Mouse (Mus musculus) olfactory bulb, adult 2 months (tissue): ENCODE results near the gene Slco3a1. TPM values are rescaled to one million over a fixed set of nuclear protein-coding genes. Genes with fewer than 3 reads are reported as not detected.

Experiments
- H3K27ac ChIP-seq: fragments of 200-500 bp; 2 replicates; pipeline ENCODE4 v1.5.1; 2012; ENCODE audit warnings: low read depth, low read length; ENCODE audit not compliant: insufficient read depth
- H3K4me1 ChIP-seq: fragments of 200-500 bp; 2 replicates; pipeline ENCODE4 v1.6.1; 2012; ENCODE audit warnings: low read length; ENCODE audit not compliant: control insufficient read depth, insufficient read depth
- H3K4me3 ChIP-seq: fragments of 200-500 bp; 2 replicates; pipeline ENCODE4 v1.5.1; 2012; ENCODE audit warnings: mild to moderate bottlenecking, low read depth, low read length, moderate library complexity; ENCODE audit not compliant: insufficient read depth
- CTCF ChIP-seq: fragments of 200-500 bp; IDR thresholded peaks from 2 replicates; pipeline ENCODE4 v1.5.1; 2012; ENCODE audit warnings: low read depth, mild to moderate bottlenecking, low read length, moderate library complexity; ENCODE audit not compliant: insufficient read depth
- POLR2A ChIP-seq: fragments of 200-500 bp; IDR thresholded peaks from 2 replicates; pipeline ENCODE4 v1.6.1; 2012; ENCODE audit warnings: mild to moderate bottlenecking, low read depth, low read length, moderate library complexity; ENCODE audit not compliant: insufficient read depth
- WGBS: fragments of 180-500 bp; shearing (Covaris S2); methylation state at CpG from one replicate; pipeline ENCODE4 v1.1.7; 2018; 5-methylcytosine and 5-hydroxymethylcytosine counted together
- polyA plus RNA-seq: library from polyadenylated mRNA; stranded (reverse); fragments of >200 nt; gene quantifications from 2 replicates; pipeline ENCODE4 v1.2.4, GENCODE M21; 2012; ENCODE audit warnings: low replicate concordance; ENCODE audit not compliant: missing spikeins, insufficient read depth, insufficient read length

The Slco3a1 gene
- polyA plus RNA-seq, 1 experiment = not detected

DNA sequence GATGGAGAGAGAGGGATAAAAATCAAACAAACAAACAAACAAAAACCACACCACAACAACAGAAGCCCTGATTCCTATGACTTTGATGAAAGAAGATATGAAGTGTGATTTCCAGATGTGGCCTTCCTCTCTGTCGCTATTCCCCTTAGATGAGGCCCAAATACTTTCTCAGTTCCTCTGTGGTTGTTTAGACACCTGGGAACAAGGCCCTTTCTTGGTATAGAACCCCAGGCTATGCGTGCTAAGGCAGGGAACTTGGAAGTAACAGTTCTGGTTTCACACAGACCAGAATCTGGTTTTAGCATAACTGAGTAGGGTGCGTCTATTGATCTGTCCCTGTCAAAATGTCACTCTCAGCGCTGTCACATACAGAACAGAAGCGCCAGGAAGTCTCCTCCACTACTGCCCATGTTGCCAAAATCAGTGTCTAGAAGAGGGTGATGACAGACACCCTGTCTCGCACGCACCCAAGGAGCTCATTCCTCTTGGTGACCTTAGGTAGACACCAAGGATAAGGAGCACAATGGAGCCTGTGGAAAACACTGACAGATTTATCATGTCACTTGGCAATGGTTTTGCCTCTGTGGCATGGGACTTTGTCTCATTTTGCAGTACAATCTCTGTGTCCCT is 23.0 kb downstream of the Slco3a1 start:
- no peak overlapping the region for H3K4me3 ChIP-seq
- no peak for TF ChIP-seq POLR2A
- no peak for TF ChIP-seq CTCF
- 95% methylated on average over 7 of the region's 7 CpGs for WGBS
- H3K4me1 ChIP-seq = no peaks in the 10 kb centered on the region
- H3K27ac ChIP-seq = no peak overlapping the region

DNA sequence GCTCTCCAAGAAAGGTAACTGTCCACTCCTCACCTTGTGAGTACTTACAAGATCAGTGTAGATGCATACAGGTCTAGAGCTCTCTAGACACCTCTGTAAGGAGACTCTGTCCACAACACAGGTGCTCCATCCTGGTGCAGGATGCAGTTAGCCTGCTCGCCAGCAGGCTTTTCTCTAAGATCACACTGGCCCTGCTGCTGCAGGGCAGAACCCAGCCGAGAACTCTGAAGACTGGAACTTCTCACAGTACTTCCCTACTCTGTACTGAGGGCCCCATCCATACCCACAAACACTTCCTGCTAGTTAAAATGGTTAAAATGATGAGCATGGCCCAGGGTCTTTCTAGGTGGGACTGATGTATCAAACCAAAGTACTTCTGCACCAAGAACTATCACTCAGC is 24.7 kb downstream of the Slco3a1 start:
- TF ChIP-seq POLR2A (no peak), CTCF (no peak)
- Histone ChIP-seq H3K4me3 (no peak overlapping the region), H3K27ac (no peak overlapping the region), H3K4me1 (no peaks in the 10 kb centered on the region)
- 91% methylated on average over 2 of the region's 2 CpGs for WGBS

DNA sequence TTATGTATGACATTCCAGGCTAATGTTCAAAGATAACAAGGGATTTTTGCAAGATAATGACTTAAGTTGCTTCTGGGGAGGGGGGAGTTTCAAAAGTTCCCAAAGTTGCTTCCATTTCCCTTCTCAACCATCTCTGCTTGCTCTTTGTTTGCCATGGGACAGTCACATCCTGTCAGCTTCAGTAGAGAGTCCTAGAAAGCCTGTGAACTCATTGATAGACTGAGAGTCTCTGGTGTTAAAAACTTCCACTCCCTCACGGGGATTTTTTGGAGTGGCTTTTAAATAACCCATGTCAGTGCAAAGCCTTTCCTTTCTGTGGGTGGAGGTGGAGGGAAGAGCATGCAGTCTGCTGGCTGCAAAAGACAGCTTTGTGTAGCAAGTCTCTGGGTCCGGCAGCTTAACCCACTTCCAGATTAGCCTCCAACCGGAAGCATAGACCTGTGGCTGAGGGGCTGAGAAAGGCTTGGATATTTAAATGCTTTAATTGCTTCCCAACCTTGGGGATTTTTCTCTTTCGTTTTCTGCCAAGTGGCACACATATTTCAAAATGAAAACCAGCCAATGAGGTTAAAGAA is 25.3 kb downstream of the Slco3a1 start:
- TF ChIP-seq POLR2A (no peak), CTCF (no peak)
- 37% methylated on average over 4 of the region's 4 CpGs for WGBS
- H3K4me3 ChIP-seq = no peak overlapping the region

DNA sequence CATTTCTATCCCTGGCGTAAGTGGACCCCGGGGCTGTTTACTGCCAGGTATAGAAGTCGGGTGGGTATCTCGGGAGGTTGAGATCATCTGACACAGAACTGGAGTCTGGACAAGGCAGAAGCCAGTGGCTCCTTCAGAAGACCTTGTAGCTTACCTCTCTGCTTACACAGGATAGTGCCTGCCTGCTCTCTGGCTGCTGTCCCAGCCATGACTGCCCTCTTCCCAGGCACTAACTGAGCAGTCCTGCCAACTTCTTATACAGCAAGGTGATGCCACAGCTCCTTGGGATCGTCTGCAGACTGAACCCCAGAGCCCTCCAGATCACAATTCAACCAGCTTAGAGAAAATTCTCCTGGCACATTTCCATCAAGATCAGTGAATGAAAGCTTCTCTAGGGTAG is 26.4 kb downstream of the Slco3a1 start:
- Histone ChIP-seq H3K4me1 (no peaks in the 10 kb centered on the region), H3K4me3 (no peak overlapping the region), H3K27ac (no peak overlapping the region)
- WGBS = 87% methylated on average over 5 of the region's 5 CpGs
- no peak for TF ChIP-seq POLR2A
- no peak for TF ChIP-seq CTCF

More for the DNA sequence above, 25.3 kb downstream of the Slco3a1 start:
- H3K4me1 ChIP-seq = no peaks in the 10 kb centered on the region
- no peak overlapping the region for H3K27ac ChIP-seq

DNA sequence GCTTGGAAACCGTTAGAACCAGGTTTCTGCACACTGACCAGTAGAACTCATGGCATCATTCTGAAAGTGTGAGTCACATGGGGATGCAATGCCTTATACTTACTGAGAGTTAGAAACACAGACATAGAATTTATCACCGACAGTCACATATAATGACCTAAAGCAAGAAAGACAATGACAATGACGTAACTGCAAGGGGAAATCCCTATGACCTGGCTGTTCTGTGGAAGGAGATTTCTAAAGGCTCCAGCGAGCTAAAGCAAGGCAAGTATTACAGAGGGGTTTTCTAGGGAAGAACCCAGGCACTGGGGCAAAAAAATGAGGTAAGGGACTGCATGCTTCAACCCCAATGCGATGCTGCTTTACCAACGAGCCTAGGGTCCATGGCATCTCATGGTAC is 26.9 kb downstream of the Slco3a1 start:
- WGBS = 87% methylated on average over 6 of the region's 6 CpGs
- no peak overlapping the region for H3K27ac ChIP-seq
- no peaks in the 10 kb centered on the region for H3K4me1 ChIP-seq
- no peak for TF ChIP-seq POLR2A
- no peak for TF ChIP-seq CTCF
- no peak overlapping the region for H3K4me3 ChIP-seq

DNA sequence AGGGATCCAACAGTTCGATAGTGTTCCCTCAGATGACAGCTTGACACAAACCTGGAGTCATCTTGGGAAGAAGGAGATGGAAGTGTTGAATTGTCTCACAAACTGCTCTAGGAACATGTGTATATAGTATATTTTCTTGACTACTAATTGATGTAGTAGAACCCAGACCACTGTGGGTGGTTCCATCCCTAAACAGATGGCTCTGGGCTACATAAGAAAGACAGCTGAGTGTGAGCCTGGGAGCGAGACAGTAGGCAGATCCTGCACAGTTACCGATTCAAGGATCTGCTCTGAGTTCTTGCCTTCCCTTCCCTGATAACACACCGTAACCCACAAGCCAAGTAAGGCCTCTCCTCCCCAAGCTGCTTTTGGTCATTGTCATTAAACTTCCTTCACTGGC is 28.6 kb downstream of the Slco3a1 start:
- TF ChIP-seq CTCF (no peak), POLR2A (no peak)
- Histone ChIP-seq H3K27ac (no peak overlapping the region), H3K4me3 (no peak overlapping the region), H3K4me1 (no peaks in the 10 kb centered on the region)
- WGBS = 95% methylated on average over 4 of the region's 4 CpGs

DNA sequence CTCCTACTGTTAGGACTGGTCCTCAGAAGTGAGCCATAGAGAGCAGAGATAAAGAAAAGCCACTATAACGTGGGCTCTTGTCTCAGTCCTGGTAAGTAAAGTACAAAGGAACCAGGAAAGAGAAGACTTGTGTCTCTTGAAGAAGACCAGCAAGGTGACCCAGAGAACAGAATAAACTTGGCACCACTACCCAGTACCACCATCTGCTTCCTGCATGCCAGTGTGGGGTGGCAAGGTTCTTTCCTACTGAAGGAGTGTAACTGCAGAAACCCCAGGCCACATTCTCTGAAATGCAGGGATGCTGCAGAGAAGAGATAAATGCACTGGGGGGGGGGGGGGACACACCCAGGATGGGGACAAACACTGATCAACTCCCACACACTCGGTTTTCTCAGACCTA is 29.0 kb downstream of the Slco3a1 start:
- TF ChIP-seq CTCF (no peak), POLR2A (no peak)
- Histone ChIP-seq H3K27ac (no peak overlapping the region), H3K4me1 (no peaks in the 10 kb centered on the region), H3K4me3 (no peak overlapping the region)
- WGBS = 77% methylated on average over 2 of the region's 2 CpGs

DNA sequence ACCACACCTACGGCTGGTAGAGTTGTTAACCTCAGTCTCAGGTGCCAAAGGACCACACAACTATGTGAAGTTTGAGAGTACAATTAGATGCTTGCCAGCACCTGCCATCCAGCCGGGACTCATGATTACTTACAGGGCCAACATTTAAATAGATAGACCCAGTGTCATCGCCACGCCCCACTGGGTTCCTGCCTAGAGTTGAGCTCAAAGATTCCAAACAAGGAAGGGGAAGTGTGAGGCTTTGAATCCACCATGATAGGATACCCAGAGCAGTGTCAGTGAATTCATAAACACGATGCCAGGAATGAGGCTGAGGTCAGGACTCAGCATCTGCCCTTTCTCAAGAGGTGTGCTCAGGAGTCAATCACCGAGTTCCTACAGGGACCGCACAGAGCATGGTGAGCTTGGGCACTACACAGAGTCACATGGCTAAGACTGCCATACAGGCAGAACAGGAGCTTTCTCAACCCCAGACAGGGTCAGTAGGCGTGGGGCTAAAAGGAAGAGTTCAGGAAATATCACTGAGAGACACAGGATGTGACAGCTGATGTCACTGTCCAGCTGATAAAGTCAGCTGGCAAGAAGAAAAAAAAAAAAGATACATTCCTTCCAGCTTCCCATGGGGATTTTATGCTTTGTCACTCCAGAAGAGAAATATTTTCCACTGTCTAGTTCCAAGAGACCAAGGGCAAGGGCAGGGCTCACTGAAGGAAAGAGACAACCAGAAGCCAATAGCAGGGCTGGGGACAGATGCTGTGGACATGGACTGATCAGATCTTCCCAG is 30.2 kb downstream of the Slco3a1 start:
- 90% methylated on average over 8 of the region's 8 CpGs for WGBS
- no peak overlapping the region for H3K4me3 ChIP-seq
- H3K4me1 ChIP-seq = no peaks in the 10 kb centered on the region
- TF ChIP-seq POLR2A = no peak
- no peak overlapping the region for H3K27ac ChIP-seq

DNA sequence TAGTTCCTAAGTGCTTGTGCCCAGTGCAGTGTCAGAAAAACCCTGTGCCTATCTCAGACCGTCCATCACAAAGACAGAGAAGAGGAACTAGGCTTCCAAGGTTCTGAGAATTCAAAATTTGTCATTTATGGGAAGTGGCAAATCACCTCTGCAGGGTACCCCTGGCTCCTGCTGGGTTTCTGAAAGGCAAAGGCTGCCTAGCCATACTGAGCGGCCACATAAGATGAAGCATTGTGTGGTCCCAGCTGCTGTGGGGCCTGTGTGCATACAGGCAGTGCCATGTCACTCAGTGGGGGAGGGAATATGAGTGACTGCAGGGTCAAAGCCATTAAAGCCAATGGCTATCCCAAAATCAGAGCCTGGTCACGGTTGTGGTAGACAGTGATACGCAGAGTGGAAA is 31.5 kb downstream of the Slco3a1 start:
- no peak overlapping the region for H3K4me3 ChIP-seq
- H3K27ac ChIP-seq = no peak overlapping the region
- WGBS = 85% methylated on average over 4 of the region's 4 CpGs
- no peaks in the 10 kb centered on the region for H3K4me1 ChIP-seq
- TF ChIP-seq CTCF (no peak), POLR2A (no peak)

DNA sequence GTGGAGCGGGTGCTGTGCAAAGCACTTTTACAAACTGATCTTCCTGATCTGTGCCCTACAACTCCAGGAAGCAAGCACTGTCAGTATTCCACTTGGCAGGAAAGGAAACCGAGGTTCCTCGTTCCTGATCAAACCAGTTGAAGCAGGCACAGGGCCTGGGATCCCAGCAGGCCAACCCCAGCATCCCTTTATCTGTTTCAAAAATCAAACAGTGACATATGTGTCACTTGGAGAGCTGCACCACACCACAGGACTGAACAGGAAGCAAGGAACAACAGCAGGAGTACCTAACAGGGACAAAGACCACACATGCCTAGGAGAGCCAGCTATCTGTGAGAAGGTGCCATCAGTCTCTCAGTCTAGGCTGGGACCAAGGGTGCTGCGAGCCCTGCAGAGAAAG is 32.3 kb downstream of the Slco3a1 start:
- WGBS = 91% methylated on average over 4 of the region's 4 CpGs
- no peak overlapping the region for H3K27ac ChIP-seq
- no peak for TF ChIP-seq CTCF
- TF ChIP-seq POLR2A = no peak
- H3K4me3 ChIP-seq = no peak overlapping the region
- H3K4me1 ChIP-seq = no peaks in the 10 kb centered on the region
